Mouse (Mus musculus) limb, embryonic 11.5 days (tissue): ENCODE data around the gene Synpo2. TPM values are rescaled to one million over a fixed set of nuclear protein-coding genes. Genes with fewer than 3 reads are reported as not detected.

Experiments used
- ATAC-seq: fragments of 200-750 bp; cut with Nextera tagmentation; 2 replicates; pipeline ENCODE4 v1.8.0; 2017; ENCODE audit warnings: low read depth; ENCODE audit not compliant: insufficient number of reproducible peaks, low FRiP score, low TSS enrichment
- DNase-seq: peaks from one replicate; pipeline ENCODE4 v3.0.0-alpha.2; 2015; ENCODE audit warnings: low spot score
- H3K27ac ChIP-seq: fragments of 300-500 bp; sonication (generic); replicated peaks from 2 replicates; pipeline ENCODE4 v1.5.1; 2014; ENCODE audit warnings: low read depth, mild to moderate bottlenecking, low read length
- H3K27me3 ChIP-seq: fragments of 300-500 bp; sonication (generic); 2 replicates; pipeline ENCODE4 v1.6.1; 2014; ENCODE audit warnings: mild to moderate bottlenecking, low read length, mixed read lengths; ENCODE audit not compliant: control insufficient read depth, insufficient read depth
- H3K36me3 ChIP-seq: fragments of 300-500 bp; sonication (generic); 2 replicates; pipeline ENCODE4 v1.6.1; 2014; ENCODE audit warnings: mild to moderate bottlenecking, low read length, moderate library complexity, mixed read lengths; ENCODE audit not compliant: control insufficient read depth, insufficient read depth
- H3K4me1 ChIP-seq: fragments of 300-500 bp; sonication (generic); 2 replicates; pipeline ENCODE4 v1.6.1; 2014; ENCODE audit warnings: low read length, mixed read lengths; ENCODE audit not compliant: control insufficient read depth, insufficient read depth
- H3K4me2 ChIP-seq: fragments of 300-500 bp; sonication (generic); 2 replicates; pipeline ENCODE4 v1.6.1; 2014; ENCODE audit warnings: low read depth, mild to moderate bottlenecking, moderate library complexity; ENCODE audit not compliant: severe bottlenecking
- H3K4me3 ChIP-seq: fragments of 300-500 bp; sonication (generic); 2 replicates; pipeline ENCODE4 v1.5.1; 2014; ENCODE audit warnings: low read depth, low read length
- H3K9ac ChIP-seq: fragments of 300-500 bp; sonication (generic); 2 replicates; pipeline ENCODE4 v1.6.1; 2014; ENCODE audit warnings: mild to moderate bottlenecking, low read length
- H3K9me3 ChIP-seq: fragments of 300-500 bp; sonication (generic); 2 replicates; pipeline ENCODE4 v1.6.1; 2016; ENCODE audit warnings: low read length; ENCODE audit not compliant: control insufficient read depth
- WGBS: fragments of 180-500 bp; shearing (Covaris S2); extraction: QIAGEN DNeasy Blood & Tissue Kit; methylation state at CpG from one replicate; pipeline ENCODE4 v1.1.7; 2014; 5-methylcytosine and 5-hydroxymethylcytosine counted together
- polyA plus RNA-seq: library from polyadenylated mRNA; unstranded; fragments of >200 nt; fragmentation: Nextera tagmentation; extraction: Ambion mirVana; gene quantifications from 2 replicates; pipeline ENCODE4 v1.2.1, GENCODE M21; 2014

Synpo2 gene
- polyA plus RNA-seq, result 3.3 and 4.2 TPM in 2 replicates

DNA sequence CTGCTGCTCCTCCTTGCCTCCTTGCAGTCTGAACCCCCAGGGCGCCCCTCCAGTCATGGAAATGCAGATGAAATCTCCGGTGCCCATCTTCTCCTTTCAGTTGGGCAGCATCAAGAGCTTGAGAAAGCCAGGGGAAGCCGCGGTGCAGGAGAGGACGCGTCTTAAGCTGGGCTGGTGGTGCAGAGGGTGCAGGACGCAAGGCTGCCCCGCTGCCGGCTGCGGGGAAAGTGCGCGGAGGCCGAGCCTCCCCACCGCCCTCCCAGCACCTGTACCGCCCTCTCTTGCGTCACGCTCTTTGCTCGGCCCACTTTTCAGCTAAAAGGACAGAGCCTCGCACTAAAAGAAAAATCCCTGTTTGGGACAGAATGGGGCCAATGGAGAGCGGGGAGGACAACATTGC is at the start of gene Synpo2:
Gene Synpo2, minus strand, starts transcription at position 229 of the 400 bp plus-strand sequence.
- no peaks in the 10 kb centered on the region for H3K36me3 ChIP-seq
- H3K4me2 ChIP-seq, result peak within 1 kb of the TSS; percentile 79
- H3K9me3 ChIP-seq, result no peaks in the 10 kb centered on the region
- ATAC-seq, result peak; percentile 52; the same call in 1 of the 2 replicates
- H3K4me3 ChIP-seq, result peak within 1 kb of the TSS; percentile 38
- peak; percentile 68 for DNase-seq
- H3K27ac ChIP-seq, result no peak within 1 kb of the TSS
- H3K9ac ChIP-seq, result peak within 1 kb of the TSS; percentile 37; the same call in 1 of the 2 replicates
- H3K4me1 ChIP-seq, result 0 out of 2 replicates have a peak, but pooled peaks cover 2% of the 10 kb centered on the region
- H3K27me3 ChIP-seq, result no peaks in the 10 kb centered on the region
- under 1% methylated on average over 20 of the region's 20 CpGs for WGBS

DNA sequence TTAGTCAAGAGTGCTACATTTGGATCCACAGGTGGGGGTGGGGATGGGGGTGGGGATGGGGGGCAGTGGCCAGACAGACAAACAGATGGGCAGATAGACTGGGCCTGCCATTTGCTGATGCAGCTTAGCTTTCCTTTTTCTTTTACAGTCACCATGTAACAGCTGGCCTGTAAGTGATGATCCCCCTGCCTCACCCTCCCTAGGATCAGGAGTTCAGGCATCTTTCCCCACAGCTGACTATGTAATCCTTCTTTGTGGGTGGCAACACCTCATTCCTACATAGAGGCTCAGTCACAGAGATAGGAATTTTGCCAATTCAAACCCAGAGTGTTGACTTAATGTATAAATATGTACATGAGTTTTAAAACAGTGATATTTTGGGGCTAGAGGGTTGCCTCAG is 49.7 kb upstream of the Synpo2 start:
- H3K4me3 ChIP-seq, result no peak overlapping the region
- H3K9me3 ChIP-seq, result no peaks in the 10 kb centered on the region
- no peak overlapping the region for H3K27ac ChIP-seq
- H3K36me3 ChIP-seq, result 0 out of 2 replicates have a peak, but pooled peaks cover 2% of the 10 kb centered on the region
- H3K4me2 ChIP-seq, result no peak overlapping the region
- no peaks in the 10 kb centered on the region for H3K27me3 ChIP-seq
- H3K4me1 ChIP-seq, result no peaks in the 10 kb centered on the region
- no peak for ATAC-seq
- no peak for DNase-seq
- H3K9ac ChIP-seq, result no peak overlapping the region

- Histone ChIP-seq H3K27me3 (no peaks in the 10 kb centered on the region), H3K27ac (no peak overlapping the region), H3K4me1 (no peaks in the 10 kb centered on the region), H3K36me3 (0 out of 2 replicates have a peak, but pooled peaks cover 2% of the 10 kb centered on the region), H3K4me2 (no peak overlapping the region), H3K4me3 (no peak overlapping the region), H3K9me3 (no peaks in the 10 kb centered on the region), H3K9ac (no peak overlapping the region)
- no peak for DNase-seq
- ATAC-seq, result no peak
- 94% methylated on average over 5 of the region's 5 CpGs for whole genome bisulfite sequencing
Observed at GRCm38 (mm10) chr3:123284284-123284683, 48.3 kb upstream of the Synpo2 start.

DNA sequence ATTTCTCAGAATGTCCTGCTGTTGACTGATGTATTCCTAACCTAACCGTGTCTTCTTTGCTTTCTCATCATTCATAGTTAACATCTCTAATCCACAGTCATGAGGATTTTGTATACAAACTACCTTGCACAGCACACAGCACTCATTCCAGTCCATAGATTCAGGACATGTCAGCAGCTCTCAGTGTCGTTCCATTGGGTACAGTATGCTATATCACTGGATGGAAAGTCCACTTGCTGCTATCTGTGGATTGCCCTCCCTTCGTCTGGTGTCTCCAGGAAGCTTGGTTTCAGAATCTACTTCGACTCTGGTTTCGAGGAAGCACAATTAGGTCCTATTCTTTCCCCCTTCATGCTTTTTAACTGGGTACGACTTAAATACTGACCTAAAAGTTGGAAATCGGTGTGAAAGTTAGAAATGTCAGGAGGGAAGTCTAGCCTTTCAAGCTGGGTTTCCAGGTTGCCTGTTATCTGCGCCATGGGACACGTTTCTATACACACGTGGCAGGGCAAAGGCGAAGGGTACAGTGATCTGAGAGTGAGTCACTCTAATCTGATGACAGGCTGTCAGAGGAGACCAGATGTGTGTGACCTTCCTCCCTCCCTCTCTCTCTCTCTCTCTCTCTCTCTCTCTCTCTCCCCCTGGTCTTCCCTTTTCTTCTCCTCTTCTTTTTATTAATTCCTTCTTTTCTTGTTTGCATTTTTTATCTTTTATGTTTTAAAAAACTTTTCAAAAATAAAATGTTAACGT is 47.1 kb upstream of the Synpo2 start:
- Histone ChIP-seq H3K36me3 (0 out of 2 replicates have a peak, but pooled peaks cover 2% of the 10 kb centered on the region), H3K27ac (no peak overlapping the region), H3K4me1 (no peaks in the 10 kb centered on the region), H3K4me2 (no peak overlapping the region), H3K9me3 (no peaks in the 10 kb centered on the region), H3K4me3 (no peak overlapping the region), H3K9ac (no peak overlapping the region), H3K27me3 (no peaks in the 10 kb centered on the region)
- WGBS, result 85% methylated on average over 12 of the region's 12 CpGs
- ATAC-seq (no peak), DNase-seq (no peak)

- DNase-seq, result peak; percentile 55
Observed at GRCm38 (mm10) chr3:123267741-123268201, 31.8 kb upstream of the Synpo2 start.

GRCm38 (mm10) chr3:123266753-123267651 is 31.1 kb upstream of the Synpo2 start, which contains the start of gene Sec24d:
TSS of gene Sec24d (plus strand) at chr3:123267455.
- WGBS, result 4% methylated on average over 68 of the region's 68 CpGs
- Histone ChIP-seq H3K4me2 (peak within 1 kb of the TSS; percentile 86), H3K9ac (peak within 1 kb of the TSS; percentile 69), H3K4me3 (peak within 1 kb of the TSS; percentile 57), H3K4me1 (no peaks in the 10 kb centered on the region), H3K27ac (no peak within 1 kb of the TSS), H3K9me3 (no peaks in the 10 kb centered on the region), H3K27me3 (no peaks in the 10 kb centered on the region; the same call in 1 of the 2 replicates), H3K36me3 (peaks cover 2% of the 10 kb centered on the region; the same call in 1 of the 2 replicates)
- ATAC-seq (peak; percentile 85), DNase-seq (peak; percentile 85)

More at GRCm38 (mm10) chr3:123267741-123268201, 31.8 kb upstream of the Synpo2 start:
- WGBS, result under 1% methylated on average over 25 of the region's 25 CpGs
- no peak overlapping the region for H3K27ac ChIP-seq
- no peaks in the 10 kb centered on the region for H3K4me1 ChIP-seq
- H3K4me2 ChIP-seq, result peak overlapping the region; percentile 86
- H3K27me3 ChIP-seq, result no peaks in the 10 kb centered on the region; the same call in 1 of the 2 replicates
- H3K36me3 ChIP-seq, result peaks cover 2% of the 10 kb centered on the region; the same call in 1 of the 2 replicates
- peak overlapping the region; percentile 57 for H3K4me3 ChIP-seq
- peak; percentile 35; the same call in 1 of the 2 replicates for ATAC-seq
- no peaks in the 10 kb centered on the region for H3K9me3 ChIP-seq
- H3K9ac ChIP-seq, result peak overlapping the region; percentile 69

DNA sequence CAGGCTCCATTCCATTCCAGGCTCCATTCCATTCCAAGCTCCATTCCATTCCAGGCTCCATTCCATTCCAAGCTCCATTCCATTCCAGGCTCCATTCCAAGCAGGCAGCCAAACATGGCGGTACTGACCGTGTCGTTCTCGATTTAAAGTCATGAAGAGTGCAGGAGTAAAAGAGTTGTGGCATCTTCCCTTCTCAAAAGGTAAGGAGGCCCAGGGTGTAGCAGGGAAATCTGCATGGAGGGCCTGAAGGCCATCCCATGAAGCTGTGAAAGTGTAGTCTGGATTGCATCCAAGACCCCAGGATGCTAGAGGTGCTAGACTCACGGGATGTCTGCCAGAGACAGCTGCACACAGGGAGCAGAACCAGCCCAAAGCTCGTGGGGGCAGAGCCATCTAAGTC is 28.8 kb upstream of the Synpo2 start:
- no peak overlapping the region for H3K9ac ChIP-seq
- no peak for ATAC-seq
- H3K4me3 ChIP-seq, result no peak overlapping the region
- no peak overlapping the region for H3K4me2 ChIP-seq
- H3K27me3 ChIP-seq, result no peaks in the 10 kb centered on the region; the same call in 1 of the 2 replicates
- no peaks in the 10 kb centered on the region for H3K9me3 ChIP-seq
- no peak for DNase-seq
- 53% methylated on average over 6 of the region's 6 CpGs for WGBS
- H3K27ac ChIP-seq, result no peak overlapping the region
- no peaks in the 10 kb centered on the region for H3K36me3 ChIP-seq
- no peaks in the 10 kb centered on the region for H3K4me1 ChIP-seq

- Histone ChIP-seq H3K36me3 (no peaks in the 10 kb centered on the region), H3K27me3 (no peaks in the 10 kb centered on the region), H3K4me3 (no peak overlapping the region), H3K9me3 (no peaks in the 10 kb centered on the region; the same call in 1 of the 2 replicates), H3K27ac (no peak overlapping the region), H3K9ac (no peak overlapping the region), H3K4me1 (no peaks in the 10 kb centered on the region), H3K4me2 (no peak overlapping the region)
- DNase-seq (no peak), ATAC-seq (no peak)
- 80% methylated on average over 4 of the region's 4 CpGs for WGBS
Observed at GRCm38 (mm10) chr3:123258709-123259108, 22.8 kb upstream of the Synpo2 start.
